Mouse (Mus musculus): Measurements from ENCODE around the gene Ly6g5b.

- TF ChIP-seq CTCF (IDR thresholded peaks at IDR 0.05; ENCODE audit: low read depth): no peak
- no peak for TF ChIP-seq EP300 (IDR thresholded peaks at IDR 0.05; ENCODE audit: low read depth)
These were observed 11.1 kb downstream of the Ly6g5b start for GRCm38 (mm10) chr17:35104079-35104478.

Data from liver, postnatal 0 days (tissue).